Mouse (Mus musculus) bone marrow macrophage, adult 2 months (primary cell): ENCODE measurements around the gene Nacc2.

Experiments used
- CTCF ChIP-seq: IDR thresholded peaks from 2 replicates; pipeline ENCODE4 v1.5.1; 2012; ENCODE audit warnings: low read depth, mild to moderate bottlenecking, low read length, moderate library complexity
- POLR2A ChIP-seq: IDR thresholded peaks from 2 replicates; pipeline ENCODE4 v1.6.1; 2012; ENCODE audit warnings: mild to moderate bottlenecking, low read depth, low read length, borderline replicate concordance

DNA sequence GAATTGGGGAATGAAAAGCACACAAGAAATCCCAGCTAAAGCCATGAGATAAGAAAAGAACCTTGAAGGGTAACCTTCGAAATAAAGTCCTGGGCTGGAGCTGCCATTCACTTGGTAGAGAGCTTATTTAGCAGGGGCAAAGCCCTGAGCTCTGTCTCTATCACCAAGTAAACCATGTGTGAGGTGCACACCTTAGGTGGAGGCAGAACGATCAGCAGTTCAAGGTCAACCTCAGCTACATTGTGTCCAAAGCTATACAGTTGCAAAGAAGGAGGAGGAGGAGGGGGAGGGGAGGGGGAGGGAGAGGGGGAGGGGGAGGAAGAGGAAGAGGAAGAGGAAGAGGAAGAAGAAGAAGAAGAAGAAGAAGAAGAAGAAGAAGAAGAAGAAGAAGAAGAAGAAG lies 46.9 kb downstream of the Nacc2 start:
- TF ChIP-seq CTCF, result no peak
- no peak for TF ChIP-seq POLR2A
